Mouse (Mus musculus) cerebellum, postnatal 36 days (tissue): ENCODE results near the gene C9.

Source experiments
- DNase-seq, 2 experiments: peaks; one replicate each; pipeline ENCODE4 v3.0.0; 2021 to 2022; ENCODE audit warnings: mixed read lengths in 2 of 2

Gene C9

GRCm38 (mm10) chr15:6492386-6492785 is 47.3 kb downstream of the C9 start:
- no peak for DNase-seq

GRCm38 (mm10) chr15:6498396-6499070 is 53.4 kb downstream of the C9 start:
- no peak for DNase-seq

GRCm38 (mm10) chr15:6500787-6501186 is 55.7 kb downstream of the C9 start:
- DNase-seq = no peak

- no peak for DNase-seq
These were observed 72.4 kb downstream of the C9 start for GRCm38 (mm10) chr15:6517525-6517924.

- no peak for DNase-seq
These were observed 74.5 kb downstream of the C9 start for GRCm38 (mm10) chr15:6519417-6520255.

- no peak for DNase-seq
These were observed 75.5 kb downstream of the C9 start for GRCm38 (mm10) chr15:6520505-6521155.

- DNase-seq = no peak
These were observed 77.6 kb downstream of the C9 start, which contains the start of gene Fyb for GRCm38 (mm10) chr15:6522653-6523167. Gene Fyb (plus strand): TSS chr15:6522853.

- DNase-seq = no peak
These were observed 79.7 kb downstream of the C9 start for GRCm38 (mm10) chr15:6524801-6525200.

GRCm38 (mm10) chr15:6525386-6525785 is 80.3 kb downstream of the C9 start:
- DNase-seq = no peak

GRCm38 (mm10) chr15:6533858-6534343 is 88.8 kb downstream of the C9 start:
- no peak for DNase-seq

- DNase-seq = no peak
These were observed 89.5 kb downstream of the C9 start for GRCm38 (mm10) chr15:6534592-6534991.

GRCm38 (mm10) chr15:6539639-6540338 is 94.7 kb downstream of the C9 start:
- no peak for DNase-seq
